Mouse (Mus musculus) E14TG2a.4 (cell line): ENCODE measurements around the gene Tmem200a.

Experiments used
- CTCF ChIP-seq: conservative IDR thresholded peaks from 2 replicates; pipeline ENCODE4 v1.5.1; 2014; ENCODE audit warnings: low read length
- NANOG ChIP-seq: IDR thresholded peaks from 2 replicates; pipeline ENCODE4 v1.6.1; 2014; ENCODE audit warnings: borderline replicate concordance, low read length, mixed read lengths

DNA sequence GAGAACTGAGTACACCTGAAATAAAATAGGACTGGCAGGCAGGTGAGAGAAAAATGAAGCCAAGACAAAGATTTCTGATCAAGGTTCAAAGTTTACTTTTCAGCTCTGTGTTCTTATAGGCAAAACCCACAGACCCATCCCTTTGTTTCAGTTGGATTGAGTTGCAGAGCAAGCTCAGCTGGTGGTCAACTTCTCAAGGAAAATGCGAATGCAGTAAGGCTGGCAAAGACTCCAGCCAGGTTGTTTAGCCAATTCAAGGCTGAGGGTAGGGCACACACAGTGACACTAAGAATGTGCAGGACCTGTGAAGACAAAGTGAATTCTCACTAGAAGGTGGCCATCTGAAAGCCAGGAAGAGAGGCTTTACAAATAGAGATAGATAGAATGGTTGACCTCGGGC lies 94.8 kb downstream of the Tmem200a start:
- TF ChIP-seq CTCF (no peak), NANOG (no peak)
